Mouse (Mus musculus): Measurements from ENCODE around the gene D11Wsu47e. TPM values are rescaled to one million over a fixed set of nuclear protein-coding genes. Genes with fewer than 3 reads are reported as not detected.
A peak's percentile ranks its signal among the peaks of the same experiment; 100 is the strongest.

Gene D11Wsu47e
- polyA plus RNA-seq, 2 experiments = 20.9 to 27.5 TPM

GRCm38 (mm10) chr11:113730879-113731278 lies 46.7 kb downstream of the D11Wsu47e start:
- Histone ChIP-seq H3K4me3 (replicated peaks; ENCODE audit: low read length) (no peak overlapping the region), H3K36me3 (ENCODE audit: control insufficient read depth, insufficient read depth, low read length) (peaks cover 36% of the 10 kb centered on the region)
- 72% methylated on average over 3 of the region's 3 CpGs for WGBS

GRCm38 (mm10) chr11:113731945-113732612 lies 47.9 kb downstream of the D11Wsu47e start:
- Histone ChIP-seq H3K9me3 (ENCODE audit: control insufficient read depth, low read length) (no peaks in the 10 kb centered on the region), H3K27me3 (ENCODE audit: control insufficient read depth, insufficient read depth, low read length) (no peaks in the 10 kb centered on the region), H3K4me1 (ENCODE audit: control insufficient read depth, insufficient read depth, low read length) (peaks cover 66% of the 10 kb centered on the region), H3K27ac (replicated peaks; ENCODE audit: low read depth, low read length) (no peak overlapping the region), H3K9ac (ENCODE audit: low read depth, low read length, severe bottlenecking) (no peak overlapping the region), H3K4me2 (replicated peaks; ENCODE audit: low read depth, low read length, severe bottlenecking) (no peak overlapping the region), H3K36me3 (ENCODE audit: control insufficient read depth, insufficient read depth, low read length) (peaks cover 31% of the 10 kb centered on the region), H3K4me3 (replicated peaks; ENCODE audit: low read length) (no peak overlapping the region)
- DNase-seq (ENCODE audit: low spot score) = no peak
- no peak for TF ChIP-seq POLR2A (IDR thresholded peaks at IDR 0.05; ENCODE audit: borderline replicate concordance, extremely low read depth, insufficient read depth, insufficient read length)
- ATAC-seq (ENCODE audit: low FRiP score, low read depth) = no peak
- WGBS = 92% methylated on average over 10 of the region's 10 CpGs

More at GRCm38 (mm10) chr11:113730879-113731278, 46.7 kb downstream of the D11Wsu47e start:
- TF ChIP-seq POLR2A (IDR thresholded peaks at IDR 0.05; ENCODE audit: borderline replicate concordance, extremely low read depth, insufficient read depth, insufficient read length) = no peak
- ATAC-seq (ENCODE audit: low FRiP score, low read depth) = no peak
- H3K27ac ChIP-seq (replicated peaks; ENCODE audit: low read depth, low read length) = no peak overlapping the region
- no peak overlapping the region for H3K4me2 ChIP-seq (replicated peaks; ENCODE audit: low read depth, low read length, severe bottlenecking)
- H3K9ac ChIP-seq (ENCODE audit: low read depth, low read length, severe bottlenecking) = no peak overlapping the region
- peaks cover 70% of the 10 kb centered on the region for H3K4me1 ChIP-seq (ENCODE audit: control insufficient read depth, insufficient read depth, low read length)
- no peaks in the 10 kb centered on the region for H3K27me3 ChIP-seq (ENCODE audit: control insufficient read depth, insufficient read depth, low read length)
- DNase-seq (ENCODE audit: low spot score) = no peak
- no peaks in the 10 kb centered on the region for H3K9me3 ChIP-seq (ENCODE audit: control insufficient read depth, low read length)

- 63% methylated on average over 6 of the region's 6 CpGs for WGBS
- Histone ChIP-seq H3K4me3 (replicated peaks; ENCODE audit: low read length) (no peak overlapping the region), H3K27ac (replicated peaks; ENCODE audit: low read depth, low read length) (no peak overlapping the region; the same call in 1 of the 2 replicates), H3K36me3 (ENCODE audit: control insufficient read depth, insufficient read depth, low read length) (peaks cover 19% of the 10 kb centered on the region), H3K27me3 (ENCODE audit: control insufficient read depth, insufficient read depth, low read length) (no peaks in the 10 kb centered on the region), H3K4me2 (replicated peaks; ENCODE audit: low read depth, low read length, severe bottlenecking) (no peak overlapping the region), H3K4me1 (ENCODE audit: control insufficient read depth, insufficient read depth, low read length) (peaks cover 56% of the 10 kb centered on the region), H3K9me3 (ENCODE audit: control insufficient read depth, low read length) (no peaks in the 10 kb centered on the region), H3K9ac (ENCODE audit: low read depth, low read length, severe bottlenecking) (no peak overlapping the region)
- no peak for TF ChIP-seq POLR2A (IDR thresholded peaks at IDR 0.05; ENCODE audit: borderline replicate concordance, extremely low read depth, insufficient read depth, insufficient read length)
- DNase-seq (ENCODE audit: low spot score) = no peak
- ATAC-seq (ENCODE audit: low FRiP score, low read depth) = no peak
These were observed 49.6 kb downstream of the D11Wsu47e start for GRCm38 (mm10) chr11:113733631-113734364.

- no peak for TF ChIP-seq POLR2A (IDR thresholded peaks at IDR 0.05; ENCODE audit: borderline replicate concordance, extremely low read depth, insufficient read depth, insufficient read length)
- Histone ChIP-seq H3K4me3 (replicated peaks; ENCODE audit: low read length) (no peak overlapping the region), H3K27ac (replicated peaks; ENCODE audit: low read depth, low read length) (peak overlapping the region; percentile 48; the same call in 1 of the 2 replicates), H3K27me3 (ENCODE audit: control insufficient read depth, insufficient read depth, low read length) (no peaks in the 10 kb centered on the region), H3K4me1 (ENCODE audit: control insufficient read depth, insufficient read depth, low read length) (peaks cover 47% of the 10 kb centered on the region), H3K4me2 (replicated peaks; ENCODE audit: low read depth, low read length, severe bottlenecking) (no peak overlapping the region), H3K9me3 (ENCODE audit: control insufficient read depth, low read length) (no peaks in the 10 kb centered on the region), H3K36me3 (ENCODE audit: control insufficient read depth, insufficient read depth, low read length) (peaks cover 11% of the 10 kb centered on the region), H3K9ac (ENCODE audit: low read depth, low read length, severe bottlenecking) (no peak overlapping the region)
- WGBS = 58% methylated on average over 6 of the region's 6 CpGs
- ATAC-seq (ENCODE audit: low FRiP score, low read depth) (no peak), DNase-seq (ENCODE audit: low spot score) (no peak)
These were observed 50.9 kb downstream of the D11Wsu47e start for GRCm38 (mm10) chr11:113735151-113735550.

GRCm38 (mm10) chr11:113736848-113737552 lies 52.8 kb downstream of the D11Wsu47e start:
- peaks cover 17% of the 10 kb centered on the region for H3K36me3 ChIP-seq (ENCODE audit: control insufficient read depth, insufficient read depth, low read length)
- no peak overlapping the region for H3K27ac ChIP-seq (replicated peaks; ENCODE audit: low read depth, low read length)
- TF ChIP-seq POLR2A (IDR thresholded peaks at IDR 0.05; ENCODE audit: borderline replicate concordance, extremely low read depth, insufficient read depth, insufficient read length) = no peak
- 80% methylated on average over 11 of the region's 11 CpGs for WGBS
- peaks cover 41% of the 10 kb centered on the region for H3K4me1 ChIP-seq (ENCODE audit: control insufficient read depth, insufficient read depth, low read length)
- DNase-seq (ENCODE audit: low spot score) (no peak), ATAC-seq (ENCODE audit: low FRiP score, low read depth) (no peak)
- H3K9ac ChIP-seq (ENCODE audit: low read depth, low read length, severe bottlenecking) = no peak overlapping the region
- no peak overlapping the region for H3K4me3 ChIP-seq (replicated peaks; ENCODE audit: low read length)
- no peaks in the 10 kb centered on the region for H3K27me3 ChIP-seq (ENCODE audit: control insufficient read depth, insufficient read depth, low read length)
- H3K9me3 ChIP-seq (ENCODE audit: control insufficient read depth, low read length) = no peaks in the 10 kb centered on the region
- no peak overlapping the region for H3K4me2 ChIP-seq (replicated peaks; ENCODE audit: low read depth, low read length, severe bottlenecking)

Measured in limb, embryonic 14.5 days (tissue).